Mouse (Mus musculus) liver, postnatal 0 days (tissue): ENCODE measurements at regions not wholly inside any gene's neighbourhood (a gene's known extent, or its start where the extent isn't known, plus 50 kb on each side); places are given as distances from the start of the nearest gene placed in this dataset.
"Not testable (repeated sequence)": the region's sequence is repeated elsewhere in the genome, so short reads cannot be mapped to it uniquely, and the experiment has no call there.

Experiments
- ATAC-seq: fragments of 200-750 bp; cut with Nextera tagmentation; 2 replicates; pipeline ENCODE4 v1.8.0; 2017; ENCODE audit warnings: mild to moderate bottlenecking, moderate library complexity
- DNase-seq: peaks from one replicate; pipeline ENCODE4 v3.0.0-alpha.2; 2016
- H3K27ac ChIP-seq: fragments of 300-500 bp; sonication (generic); 2 replicates; pipeline ENCODE4 v1.5.1; 2014; ENCODE audit warnings: antibody characterized with exemption, moderate library complexity, mild to moderate bottlenecking, low read depth
- H3K27me3 ChIP-seq: fragments of 300-500 bp; sonication (generic); 2 replicates; pipeline ENCODE4 v1.6.1; 2014; ENCODE audit warnings: low read length, control low read depth, mixed read lengths; ENCODE audit not compliant: insufficient read depth
- H3K36me3 ChIP-seq: fragments of 300-500 bp; sonication (generic); replicated peaks from 2 replicates; pipeline ENCODE4 v1.6.1; 2014; ENCODE audit warnings: mild to moderate bottlenecking, control low read depth, low read length, moderate library complexity, mixed read lengths; ENCODE audit not compliant: insufficient read depth
- H3K4me1 ChIP-seq: fragments of 300-500 bp; sonication (generic); 2 replicates; pipeline ENCODE4 v1.6.1; 2014; ENCODE audit warnings: antibody characterized with exemption, mild to moderate bottlenecking, control low read depth; ENCODE audit not compliant: insufficient read depth
- H3K4me2 ChIP-seq: fragments of 300-500 bp; sonication (generic); 2 replicates; pipeline ENCODE4 v1.6.1; 2014; ENCODE audit warnings: low read depth, mild to moderate bottlenecking, low read length, moderate library complexity, mixed read lengths
- H3K4me3 ChIP-seq: fragments of 300-500 bp; sonication (generic); 2 replicates; pipeline ENCODE4 v1.5.1; 2014; ENCODE audit warnings: low read depth, low read length
- H3K9ac ChIP-seq: fragments of 300-500 bp; sonication (generic); replicated peaks from 2 replicates; pipeline ENCODE4 v1.6.1; 2014; ENCODE audit warnings: mild to moderate bottlenecking, moderate library complexity
- H3K9me3 ChIP-seq: fragments of 300-500 bp; sonication (generic); 2 replicates; pipeline ENCODE4 v1.6.1; 2016; ENCODE audit warnings: mild to moderate bottlenecking, control low read depth, low read length, mixed read lengths
- CTCF ChIP-seq: sonication (generic); IDR thresholded peaks from 2 replicates; pipeline ENCODE4 v1.5.1; 2016; ENCODE audit warnings: antibody characterized with exemption, low read depth
- EP300 ChIP-seq: IDR thresholded peaks from 2 replicates; pipeline ENCODE4 v1.6.1; 2016; ENCODE audit warnings: antibody characterized with exemption, low read depth, mild to moderate bottlenecking
- WGBS: fragments of 180-500 bp; shearing (Covaris S2); extraction: QIAGEN DNeasy Blood & Tissue Kit; methylation state at CpG from one replicate; pipeline ENCODE4 v1.1.7; 2014; ENCODE audit not compliant: insufficient replicate concordance; 5-methylcytosine and 5-hydroxymethylcytosine counted together

DNA sequence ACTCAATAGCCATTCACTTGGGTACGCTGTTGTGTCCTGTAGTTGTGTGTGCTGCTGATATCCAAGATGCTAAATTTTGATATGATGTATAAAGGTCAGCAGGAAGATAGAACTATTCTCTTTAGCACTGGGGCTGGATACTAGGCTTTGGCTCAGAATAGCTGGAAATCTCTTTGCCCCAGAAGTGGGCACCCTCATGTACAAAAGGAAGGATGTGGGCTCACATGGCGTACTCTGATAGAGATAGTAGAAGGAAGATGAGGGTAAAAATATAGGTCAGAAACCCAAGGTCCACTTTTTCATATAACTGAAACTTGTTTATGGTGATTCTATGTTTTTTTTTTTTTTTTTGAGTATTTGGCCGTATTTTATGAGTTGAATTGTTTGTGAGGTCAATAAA, 1001.0 kb downstream of the Car8 start:
- DNase-seq (no peak), ATAC-seq (no peak)
- no peaks in the 10 kb centered on the region for H3K9me3 ChIP-seq
- H3K27me3 ChIP-seq = no peaks in the 10 kb centered on the region
- no peak overlapping the region for H3K27ac ChIP-seq
- H3K4me2 ChIP-seq = no peak overlapping the region
- TF ChIP-seq CTCF (no peak), EP300 (no peak)
- no peaks in the 10 kb centered on the region for H3K36me3 ChIP-seq
- H3K9ac ChIP-seq = no peak overlapping the region
- 45% methylated on average over 3 of the region's 3 CpGs for WGBS
- H3K4me3 ChIP-seq = no peak overlapping the region
- no peaks in the 10 kb centered on the region for H3K4me1 ChIP-seq

DNA sequence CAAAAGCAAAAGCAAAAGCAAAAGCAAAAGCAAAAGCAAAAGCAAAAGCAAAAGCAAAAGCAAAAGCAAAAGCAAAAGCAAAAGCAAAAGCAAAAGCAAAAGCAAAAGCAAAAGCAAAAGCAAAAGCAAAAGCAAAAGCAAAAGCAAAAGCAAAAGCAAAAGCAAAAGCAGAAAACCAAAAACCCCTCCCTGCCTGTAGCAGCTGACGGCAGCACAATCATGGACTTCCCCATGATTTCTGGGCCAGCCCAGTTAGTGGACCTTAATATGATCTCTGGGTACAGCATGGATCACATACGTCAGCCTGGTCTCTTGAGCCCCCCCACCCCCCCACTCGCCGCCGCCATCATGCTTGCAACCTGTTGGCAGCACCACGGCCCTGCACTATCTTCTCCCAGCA, 1004.3 kb downstream of the Car8 start:
- ATAC-seq, DNase-seq, H3K4me2 ChIP-seq, H3K36me3 ChIP-seq, H3K9ac ChIP-seq, H3K27ac ChIP-seq, H3K27me3 ChIP-seq, H3K4me3 ChIP-seq, H3K9me3 ChIP-seq, H3K4me1 ChIP-seq: not testable (repeated sequence)
- 93% methylated on average over 6 of the region's 6 CpGs for WGBS

DNA sequence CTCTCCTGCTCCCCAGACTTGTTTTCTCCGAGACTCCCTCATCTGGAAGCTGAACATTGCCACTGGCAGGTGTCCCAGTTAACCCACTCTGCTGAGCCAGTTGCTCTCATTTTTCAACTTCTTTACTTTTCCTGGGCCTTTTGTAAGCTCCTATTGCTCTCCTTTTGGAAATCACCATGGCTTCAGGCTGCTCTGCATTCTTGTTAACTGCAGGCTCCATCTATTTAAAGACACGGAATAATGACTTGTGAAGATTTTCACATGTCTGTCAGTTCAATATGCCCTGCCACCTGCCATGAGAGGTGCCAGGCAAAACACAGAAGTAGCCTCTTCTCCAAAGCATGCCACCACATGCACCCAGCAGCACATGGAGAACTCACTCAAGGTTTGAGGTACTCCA, 1009.9 kb downstream of the Car8 start:
- DNase-seq = no peak
- no peaks in the 10 kb centered on the region for H3K27me3 ChIP-seq
- H3K9ac ChIP-seq = no peak overlapping the region
- no peak for ATAC-seq
- no peak overlapping the region for H3K27ac ChIP-seq
- 82% methylated on average over 2 of the region's 2 CpGs for WGBS
- H3K4me2 ChIP-seq = no peak overlapping the region
- H3K9me3 ChIP-seq = no peaks in the 10 kb centered on the region
- no peak overlapping the region for H3K4me3 ChIP-seq
- no peaks in the 10 kb centered on the region for H3K4me1 ChIP-seq
- TF ChIP-seq CTCF (no peak), EP300 (no peak)
- H3K36me3 ChIP-seq = no peaks in the 10 kb centered on the region

DNA sequence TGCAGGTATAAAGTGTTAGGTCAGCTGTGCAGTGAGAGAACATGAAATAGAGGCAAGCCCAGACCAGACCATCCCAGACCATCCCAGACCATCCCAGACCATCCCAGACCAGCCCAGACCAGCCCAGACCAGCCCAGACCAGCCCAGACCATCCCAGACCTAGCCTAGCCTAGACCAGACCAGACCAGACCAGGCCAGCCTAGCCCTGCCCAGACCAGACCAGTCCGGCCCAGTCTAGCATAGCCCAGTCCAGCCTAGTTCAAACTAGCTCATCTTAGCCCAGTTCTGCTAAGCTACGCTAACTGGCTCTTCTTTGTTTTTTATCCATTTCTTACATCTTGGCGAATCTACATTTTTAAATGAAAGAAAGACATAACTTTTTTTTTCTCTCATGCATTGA, 1015.9 kb downstream of the Car8 start:
- ATAC-seq = no peak

DNA sequence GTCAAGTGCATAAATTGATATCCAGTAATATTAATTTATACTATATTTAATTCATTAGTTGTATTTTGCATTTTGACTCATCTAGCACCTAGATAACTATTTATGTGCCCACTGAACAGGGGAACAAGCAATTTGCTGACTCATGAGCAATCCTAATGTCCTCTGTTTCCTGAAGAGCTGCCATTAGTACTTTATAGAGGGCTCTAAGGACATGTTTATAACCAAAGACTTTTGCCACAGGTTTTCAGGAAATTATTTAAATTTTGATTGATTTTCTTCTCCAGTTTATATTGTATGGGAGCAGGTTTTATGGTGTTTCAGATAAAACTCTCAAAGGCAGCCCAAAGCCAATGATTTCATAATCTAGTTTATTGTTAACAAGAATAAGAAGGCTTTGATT, 1018.4 kb downstream of the Car8 start:
- Histone ChIP-seq H3K4me1 (no peaks in the 10 kb centered on the region), H3K27ac (no peak overlapping the region), H3K9me3 (no peaks in the 10 kb centered on the region), H3K4me3 (no peak overlapping the region), H3K27me3 (no peaks in the 10 kb centered on the region), H3K9ac (no peak overlapping the region), H3K4me2 (no peak overlapping the region), H3K36me3 (no peaks in the 10 kb centered on the region)
- no peak for ATAC-seq
- no peak for DNase-seq
- TF ChIP-seq EP300 (no peak), CTCF (no peak)

More for the DNA sequence above, 1015.9 kb downstream of the Car8 start:
- H3K27me3 ChIP-seq = no peaks in the 10 kb centered on the region
- H3K27ac ChIP-seq = no peak overlapping the region
- no peaks in the 10 kb centered on the region for H3K9me3 ChIP-seq
- H3K9ac ChIP-seq = no peak overlapping the region
- no peaks in the 10 kb centered on the region for H3K4me1 ChIP-seq
- no peak overlapping the region for H3K4me2 ChIP-seq
- no peak for DNase-seq
- H3K4me3 ChIP-seq = no peak overlapping the region
- 85% methylated on average over 3 of the region's 3 CpGs for WGBS
- TF ChIP-seq EP300 (no peak), CTCF (no peak)
- H3K36me3 ChIP-seq = no peaks in the 10 kb centered on the region

DNA sequence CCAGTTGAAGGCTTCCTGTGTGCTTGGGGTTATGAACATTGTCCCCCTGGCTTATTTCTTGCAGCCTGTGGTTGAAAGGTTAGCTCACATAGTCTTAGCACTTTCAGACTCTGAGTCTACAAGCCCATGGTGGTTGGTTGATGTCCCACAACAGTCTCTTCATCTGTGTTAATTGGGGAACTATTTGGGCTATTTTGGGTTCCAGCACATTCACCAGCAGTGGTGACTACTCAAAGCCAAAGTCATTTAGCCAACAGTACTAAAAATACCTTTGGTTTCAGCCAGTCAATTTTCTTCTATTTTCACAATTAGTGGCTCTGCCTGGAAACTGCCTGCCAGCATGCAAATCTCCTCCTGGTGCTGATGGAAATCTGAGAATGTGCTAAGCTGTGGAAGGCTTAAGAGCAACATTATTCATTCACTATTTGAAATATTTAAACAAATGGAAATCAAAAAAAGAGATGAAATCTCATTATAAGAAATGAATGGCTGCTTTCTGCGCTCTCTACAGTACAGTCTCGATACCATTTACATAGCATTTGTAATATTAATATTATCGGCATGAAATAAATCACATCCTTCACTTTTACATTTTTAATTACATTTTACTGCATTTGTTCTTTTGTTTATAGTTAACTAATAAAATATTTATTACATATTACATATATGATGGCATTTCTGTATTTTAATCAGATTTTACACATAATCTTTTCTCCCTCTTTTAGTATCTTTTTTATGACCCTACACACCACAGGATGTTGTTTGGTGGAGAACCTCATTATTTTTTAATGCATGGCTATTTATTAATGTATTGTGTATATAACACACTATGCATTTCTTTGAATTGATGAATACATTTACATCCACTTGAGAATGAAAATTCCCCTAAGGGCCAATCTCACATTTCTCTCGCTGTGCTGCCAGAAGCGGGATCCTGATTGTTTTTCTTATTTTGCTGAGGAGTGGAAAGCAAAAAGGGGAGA, 1023.5 kb downstream of the Car8 start:
- Histone ChIP-seq H3K27ac (no peak overlapping the region), H3K4me1 (no peaks in the 10 kb centered on the region), H3K27me3 (no peaks in the 10 kb centered on the region), H3K9me3 (no peaks in the 10 kb centered on the region), H3K9ac (no peak overlapping the region), H3K4me3 (no peak overlapping the region), H3K36me3 (no peaks in the 10 kb centered on the region), H3K4me2 (no peak overlapping the region)
- ATAC-seq (no peak), DNase-seq (no peak)
- TF ChIP-seq CTCF (no peak), EP300 (no peak)
- 88% methylated on average over 5 of the region's 5 CpGs for WGBS

DNA sequence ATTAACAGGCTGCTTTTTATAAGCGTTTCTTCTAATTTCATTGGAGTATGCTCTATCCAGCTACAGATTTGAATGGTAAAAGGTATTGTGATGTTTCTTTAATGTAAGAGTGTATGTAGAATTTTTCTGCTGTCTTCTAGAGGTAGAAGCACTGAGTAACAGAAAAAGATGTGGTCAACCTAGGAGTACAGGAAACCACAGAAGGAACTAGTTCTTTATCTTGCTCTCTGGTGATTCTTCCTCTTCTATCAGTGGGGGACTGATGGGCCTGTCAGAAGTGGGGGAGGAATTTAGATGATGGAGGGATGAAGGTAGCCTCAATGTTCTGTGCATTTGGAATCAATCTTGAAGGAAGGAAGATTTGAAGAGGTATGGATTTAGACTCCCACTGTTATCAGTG, 1031.9 kb downstream of the Car8 start:
- no peak overlapping the region for H3K4me2 ChIP-seq
- no peak for ATAC-seq
- DNase-seq = no peak
- 49% methylated on average over 1 of the region's 1 CpGs for WGBS
- no peak overlapping the region for H3K27ac ChIP-seq
- no peaks in the 10 kb centered on the region for H3K27me3 ChIP-seq
- TF ChIP-seq EP300 (no peak), CTCF (no peak)
- H3K4me3 ChIP-seq = no peak overlapping the region
- H3K4me1 ChIP-seq = no peaks in the 10 kb centered on the region
- H3K9ac ChIP-seq = no peak overlapping the region
- no peaks in the 10 kb centered on the region for H3K36me3 ChIP-seq
- H3K9me3 ChIP-seq = no peaks in the 10 kb centered on the region
